Mouse (Mus musculus) CH12.LX (cell line): ENCODE data around the gene Atp9a.

Source experiments
- CTCF ChIP-seq, 2 experiments: IDR thresholded peaks in 1 of 2; conservative IDR thresholded peaks in 1 of 2; 2 replicates each; pipeline ENCODE4 v1.5.1; 2011 to 2012; ENCODE audit warnings: low read depth in 2 of 2, low read length in 2 of 2, improper control_type of control experiment in 1 of 2, inconsistent platforms in 1 of 2, mild to moderate bottlenecking in 1 of 2, moderate library complexity in 1 of 2
- ETS1 ChIP-seq: conservative IDR thresholded peaks from 2 replicates; pipeline ENCODE4 v1.6.1; 2012; ENCODE audit warnings: low read depth, mild to moderate bottlenecking, inconsistent platforms, low read length, improper control_type of control experiment, moderate library complexity
- GABPA ChIP-seq: IDR thresholded peaks from 2 replicates; pipeline ENCODE4 v1.6.1; 2012; ENCODE audit warnings: low read depth, low read length, improper control_type of control experiment, inconsistent platforms; ENCODE audit not compliant: insufficient replicate concordance
- MAX ChIP-seq: IDR thresholded peaks from 2 replicates; pipeline ENCODE4 v1.6.1; 2011; ENCODE audit warnings: low read length, improper control_type of control experiment
- NRF1 ChIP-seq: IDR thresholded peaks from 2 replicates; pipeline ENCODE4 v1.6.1; 2014; ENCODE audit warnings: low read depth, mild to moderate bottlenecking, inconsistent platforms, low read length, improper control_type of control experiment, moderate library complexity
- POLR2A ChIP-seq: IDR thresholded peaks from 2 replicates; pipeline ENCODE4 v1.6.1; 2011; ENCODE audit warnings: low read depth, mild to moderate bottlenecking, improper control_type of control experiment, low read length
- POLR2AphosphoS2 ChIP-seq: IDR thresholded peaks from 2 replicates; pipeline ENCODE4 v1.6.1; 2011; ENCODE audit warnings: low read depth, low read length, improper control_type of control experiment
- TBP ChIP-seq: conservative IDR thresholded peaks from 2 replicates; pipeline ENCODE4 v1.6.1; 2011; ENCODE audit warnings: low read depth, low read length, improper control_type of control experiment
- ZMIZ1 ChIP-seq: IDR thresholded peaks from 2 replicates; pipeline ENCODE4 v1.6.1; 2012; ENCODE audit warnings: low read depth, mild to moderate bottlenecking, inconsistent platforms, low read length, improper control_type of control experiment
- ZNF384 ChIP-seq: IDR thresholded peaks from 2 replicates; pipeline ENCODE4 v1.6.1; 2012; ENCODE audit warnings: low read depth, low read length, improper control_type of control experiment, inconsistent platforms

DNA sequence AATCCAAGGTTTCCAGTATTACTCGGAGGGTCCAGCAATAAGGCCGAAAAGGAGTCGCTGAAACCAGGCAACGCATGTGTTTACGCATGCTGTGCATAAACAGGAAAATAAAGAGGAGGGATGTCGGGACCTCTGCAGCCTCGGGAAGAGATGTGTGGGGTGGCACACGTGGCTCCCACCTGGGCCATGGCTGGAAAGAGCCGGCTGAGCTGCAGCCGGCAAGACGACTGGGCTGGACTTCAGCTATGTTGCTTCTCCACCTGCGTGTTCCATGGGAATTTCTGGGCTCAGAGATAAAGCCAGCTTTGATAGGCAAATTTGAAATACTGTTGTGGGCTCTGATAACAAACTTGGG lies 139.8 kb downstream of the Atp9a start:
- TF ChIP-seq CTCF (conservative IDR thresholded peaks at IDR 0.05 in 1 of 2, IDR thresholded peaks at IDR 0.05 in 1 of 2; ENCODE audit: low read depth in 2 of 2, low read length in 2 of 2), result no peak
- TF ChIP-seq NRF1, result no peak
- no peak for TF ChIP-seq TBP
- no peak for TF ChIP-seq ZMIZ1
- no peak for TF ChIP-seq POLR2A
- no peak for TF ChIP-seq MAX
- no peak for TF ChIP-seq POLR2AphosphoS2
- no peak for TF ChIP-seq GABPA
- no peak for TF ChIP-seq ZNF384
- TF ChIP-seq ETS1, result no peak
